Mouse (Mus musculus) liver, adult 10 weeks (tissue): ENCODE results near the gene Tvp23b. TPM values are rescaled to one million over a fixed set of nuclear protein-coding genes. Genes with fewer than 3 reads are reported as not detected.

ENCODE experiments used
- polyA plus RNA-seq: library from polyadenylated mRNA; stranded (reverse); fragments of 350-450 nt; fragmentation: Illumina TruSeq; extraction: RNeasy Lipid Tissue Mini Kit (QIAGEN cat#74804); gene quantifications from one replicate; pipeline ENCODE4 v1.2.3, GENCODE M21; 2014; ENCODE audit warnings: low read depth, low replicate concordance

Gene Tvp23b
- polyA plus RNA-seq, result 46.5 TPM

DNA sequence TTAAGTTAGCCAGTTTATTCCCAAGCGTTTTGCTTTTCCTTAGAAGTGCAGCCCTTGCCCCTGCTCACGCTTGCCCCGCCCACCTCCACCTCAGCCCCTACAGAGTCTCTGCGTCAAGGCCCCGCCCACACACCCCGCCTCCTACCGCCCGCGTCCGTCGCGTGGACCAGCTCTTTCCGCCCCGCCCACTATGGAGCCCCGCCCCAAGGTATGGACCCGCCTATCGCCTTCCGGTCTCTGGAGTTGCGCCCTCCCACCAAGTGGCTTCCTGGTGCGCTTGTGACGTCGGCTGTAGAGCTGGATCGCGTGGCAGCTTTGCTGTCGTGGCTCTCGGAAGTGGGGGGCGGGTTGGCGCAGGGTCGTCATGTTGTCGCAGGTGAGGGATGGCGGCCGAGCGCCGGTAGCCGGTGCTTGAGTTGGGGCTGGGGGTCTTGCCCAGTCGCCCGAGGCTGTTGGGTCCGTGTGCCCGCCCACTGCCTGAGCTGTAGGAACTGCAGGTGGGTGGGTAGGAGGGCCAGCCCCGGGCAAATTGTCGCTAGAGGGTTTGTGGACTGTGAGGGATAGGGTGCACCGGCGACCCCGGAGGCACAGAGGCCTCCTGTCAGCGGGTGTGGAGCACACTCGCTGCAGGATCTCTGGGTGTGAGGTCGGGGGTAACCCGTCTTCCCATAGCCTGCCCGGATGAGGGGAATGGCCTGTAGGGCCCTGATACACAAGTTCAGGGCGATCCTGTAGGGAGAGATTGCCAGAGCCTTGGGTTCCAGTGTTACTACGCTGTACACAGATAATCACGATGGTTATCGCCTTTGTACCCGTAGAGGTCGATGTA, at the start of gene Tvp23b:
Gene Tvp23b, plus strand, starts transcription at position 236 of the 829 bp plus-strand sequence.

DNA sequence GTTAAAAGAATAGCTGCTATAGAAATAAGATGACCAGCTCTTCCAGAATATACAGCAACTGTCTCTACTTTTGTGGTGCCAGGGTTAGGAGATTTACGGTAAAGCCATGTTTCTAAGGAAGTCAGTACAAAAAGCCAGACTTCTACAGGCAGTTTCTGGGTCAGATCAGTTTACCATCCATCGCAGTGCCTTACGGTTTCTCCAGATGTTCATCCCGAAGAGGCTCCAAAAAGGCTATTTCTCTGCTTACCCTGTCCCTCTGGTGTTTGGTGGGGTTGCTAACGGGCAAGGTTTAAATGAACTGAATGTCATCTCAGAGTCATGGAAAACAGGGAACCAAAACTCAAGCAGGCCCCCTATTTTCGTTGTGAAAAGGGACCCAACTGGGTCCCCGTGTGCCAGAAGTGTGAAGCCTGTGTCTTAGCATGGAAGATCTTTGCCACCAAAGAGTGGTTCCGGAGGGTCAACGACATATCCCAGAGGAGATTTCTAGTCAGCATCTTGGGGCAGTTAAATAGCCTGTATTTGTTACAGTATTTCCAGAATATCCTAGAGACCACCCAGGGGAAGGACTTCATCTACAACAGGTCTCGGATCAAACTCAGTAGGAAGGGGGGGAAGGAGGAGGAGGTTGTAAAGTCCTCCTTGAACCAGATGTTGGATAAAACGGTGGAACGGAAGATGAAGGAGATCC, 32.1 kb upstream of the Tvp23b start, which contains the start of gene Fbxw10:
Gene Fbxw10, plus strand, starts transcription at position 109 of the 694 bp plus-strand sequence.

DNA sequence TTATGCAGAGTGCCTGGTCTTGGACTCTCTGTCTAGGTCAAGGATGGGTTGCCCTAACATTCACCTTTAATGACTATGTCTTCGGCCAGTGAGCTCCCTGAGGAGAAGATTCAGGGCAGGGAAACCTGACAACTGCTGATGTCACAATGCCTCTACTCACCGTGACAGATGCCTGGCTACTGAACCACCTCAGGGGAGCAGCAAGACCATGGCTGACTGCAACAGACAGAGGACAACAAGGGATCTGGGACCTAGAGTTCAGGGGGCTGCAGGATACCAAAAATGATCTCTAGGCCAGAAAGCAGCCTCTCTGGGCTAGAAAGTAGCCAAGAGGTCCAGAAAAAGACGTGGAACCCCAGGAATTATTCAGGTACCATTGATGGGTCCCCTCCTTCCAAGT, 71.8 kb downstream of the Tvp23b start, which contains the start of gene Cdrt4:
Gene Cdrt4, plus strand, starts transcription at position 182 of the 400 bp plus-strand sequence.

Other genes starting within 250 kb of the Tvp23b start
- 0.45 TPM for gene Lrrc75a, start 230.9 kb upstream of the Tvp23b start, polyA plus RNA-seq
- gene Mmgt2, start 230.8 kb upstream of the Tvp23b start, polyA plus RNA-seq, result 2.1 TPM
- 0.37 TPM for gene Zfp287, start 147.6 kb upstream of the Tvp23b start, polyA plus RNA-seq
- not detected for gene Gm10428, start 126.4 kb upstream of the Tvp23b start, polyA plus RNA-seq
- gene Zfp286, start 90.0 kb upstream of the Tvp23b start, polyA plus RNA-seq, result not detected
- gene Trim16, start 59.2 kb upstream of the Tvp23b start, polyA plus RNA-seq, result 0.11 TPM
- gene Fbxw10, start 32.4 kb upstream of the Tvp23b start, polyA plus RNA-seq, result not detected
- gene Cdrt4, start 71.7 kb downstream of the Tvp23b start, polyA plus RNA-seq, result not detected
- gene Tekt3, start 182.2 kb downstream of the Tvp23b start, polyA plus RNA-seq, result not detected
- gene Pmp22, start 249.5 kb downstream of the Tvp23b start, polyA plus RNA-seq, result 5.1 TPM